Mouse (Mus musculus) limb, embryonic 11.5 days (tissue): Measurements from ENCODE around the gene Rin2. TPM values are rescaled to one million over a fixed set of nuclear protein-coding genes. Genes with fewer than 3 reads are reported as not detected.
A peak's percentile ranks its signal among the peaks of the same experiment; 100 is the strongest.

Experiments used
- ATAC-seq: fragments of 200-750 bp; cut with Nextera tagmentation; 2 replicates; pipeline ENCODE4 v1.8.0; 2017; ENCODE audit warnings: low read depth; ENCODE audit not compliant: insufficient number of reproducible peaks, low FRiP score, low TSS enrichment
- DNase-seq: peaks from one replicate; pipeline ENCODE4 v3.0.0-alpha.2; 2015; ENCODE audit warnings: low spot score
- H3K27ac ChIP-seq: fragments of 300-500 bp; sonication (generic); replicated peaks from 2 replicates; pipeline ENCODE4 v1.5.1; 2014; ENCODE audit warnings: low read depth, mild to moderate bottlenecking, low read length
- H3K27me3 ChIP-seq: fragments of 300-500 bp; sonication (generic); 2 replicates; pipeline ENCODE4 v1.6.1; 2014; ENCODE audit warnings: mild to moderate bottlenecking, low read length, mixed read lengths; ENCODE audit not compliant: control insufficient read depth, insufficient read depth
- H3K36me3 ChIP-seq: fragments of 300-500 bp; sonication (generic); 2 replicates; pipeline ENCODE4 v1.6.1; 2014; ENCODE audit warnings: mild to moderate bottlenecking, low read length, moderate library complexity, mixed read lengths; ENCODE audit not compliant: control insufficient read depth, insufficient read depth
- H3K4me1 ChIP-seq: fragments of 300-500 bp; sonication (generic); 2 replicates; pipeline ENCODE4 v1.6.1; 2014; ENCODE audit warnings: low read length, mixed read lengths; ENCODE audit not compliant: control insufficient read depth, insufficient read depth
- H3K4me2 ChIP-seq: fragments of 300-500 bp; sonication (generic); 2 replicates; pipeline ENCODE4 v1.6.1; 2014; ENCODE audit warnings: low read depth, mild to moderate bottlenecking, moderate library complexity; ENCODE audit not compliant: severe bottlenecking
- H3K4me3 ChIP-seq: fragments of 300-500 bp; sonication (generic); 2 replicates; pipeline ENCODE4 v1.5.1; 2014; ENCODE audit warnings: low read depth, low read length
- H3K9ac ChIP-seq: fragments of 300-500 bp; sonication (generic); 2 replicates; pipeline ENCODE4 v1.6.1; 2014; ENCODE audit warnings: mild to moderate bottlenecking, low read length
- H3K9me3 ChIP-seq: fragments of 300-500 bp; sonication (generic); 2 replicates; pipeline ENCODE4 v1.6.1; 2016; ENCODE audit warnings: low read length; ENCODE audit not compliant: control insufficient read depth
- WGBS: fragments of 180-500 bp; shearing (Covaris S2); extraction: QIAGEN DNeasy Blood & Tissue Kit; methylation state at CpG from one replicate; pipeline ENCODE4 v1.1.7; 2014; 5-methylcytosine and 5-hydroxymethylcytosine counted together
- microRNA-seq: library from miRNA; unstranded; fragments of <30 nt; microRNA quantifications from one replicate; pipeline ENCODE4, GENCODE M21; 2016
- polyA plus RNA-seq: library from polyadenylated mRNA; unstranded; fragments of >200 nt; fragmentation: Nextera tagmentation; extraction: Ambion mirVana; gene quantifications from 2 replicates; pipeline ENCODE4 v1.2.1, GENCODE M21; 2014

Gene Rin2
- polyA plus RNA-seq, 1 experiment from 2014 or later = 19.9 TPM

GRCm38 (mm10) chr2:145934339-145935231, 259.6 kb downstream of the Rin2 start, which contains the start of the genes Cfap61 and Crnkl1:
TSS of gene Cfap61 (plus strand) at chr2:145934784.
TSS of gene Crnkl1 (minus strand) at chr2:145935014.
- peak within 1 kb of the TSS; percentile 95 for H3K4me3 ChIP-seq
- ATAC-seq = peak; percentile 97
- DNase-seq = peak; percentile 96
- H3K27me3 ChIP-seq = no peaks in the 10 kb centered on the region
- no peaks in the 10 kb centered on the region for H3K9me3 ChIP-seq
- peak within 1 kb of the TSS; percentile 62 for H3K4me2 ChIP-seq
- H3K9ac ChIP-seq = peak within 1 kb of the TSS; percentile 55
- H3K36me3 ChIP-seq = 0 out of 2 replicates have a peak, but pooled peaks cover 3% of the 10 kb centered on the region
- WGBS = under 1% methylated on average over 61 of the region's 61 CpGs
- 0 out of 2 replicates have a peak, but pooled peaks cover 4% of the 10 kb centered on the region for H3K4me1 ChIP-seq
- no peak within 1 kb of the TSS for H3K27ac ChIP-seq

- WGBS = 84% methylated on average over 8 of the region's 8 CpGs
- Histone ChIP-seq H3K4me3 (no peak overlapping the region), H3K4me1 (0 out of 2 replicates have a peak, but pooled peaks cover 4% of the 10 kb centered on the region), H3K4me2 (no peak overlapping the region), H3K9ac (no peak overlapping the region), H3K27ac (no peak overlapping the region), H3K27me3 (no peaks in the 10 kb centered on the region), H3K9me3 (no peaks in the 10 kb centered on the region), H3K36me3 (no peaks in the 10 kb centered on the region)
- DNase-seq (no peak), ATAC-seq (no peak)
Measured at GRCm38 (mm10) chr2:145936975-145937374, 262.0 kb downstream of the Rin2 start.

Small RNA genes lying within 50 kb of the gene (microRNA-seq; reads per million reads assigned to microRNA genes)
- not detected for gene Gm25026

Other genes starting within 250 kb of the Rin2 start
- 153 and 159 TPM in 2 replicates for gene Naa20, start 226.9 kb downstream of the Rin2 start, polyA plus RNA-seq